Mouse (Mus musculus): ENCODE data around the gene Dyrk1a.

The Dyrk1a gene

GRCm38 (mm10) chr16:94720476-94721153 lies 150.8 kb downstream of the Dyrk1a start:
- DNase-seq, result no peak

- peak; percentile 19 for DNase-seq
These were observed 151.8 kb downstream of the Dyrk1a start for GRCm38 (mm10) chr16:94721549-94722006.

GRCm38 (mm10) chr16:94722936-94723335 lies 153.1 kb downstream of the Dyrk1a start:
- no peak for DNase-seq

- DNase-seq, result peak; percentile 82
These were observed 154.3 kb downstream of the Dyrk1a start for GRCm38 (mm10) chr16:94724061-94724596.

- peak; percentile 48 for DNase-seq
These were observed 155.0 kb downstream of the Dyrk1a start for GRCm38 (mm10) chr16:94724747-94725211.

GRCm38 (mm10) chr16:94729236-94729635 lies 159.4 kb downstream of the Dyrk1a start:
- no peak for DNase-seq

GRCm38 (mm10) chr16:94731027-94731426 lies 161.2 kb downstream of the Dyrk1a start:
- DNase-seq, result no peak

- DNase-seq, result peak; percentile 26
These were observed 165.7 kb downstream of the Dyrk1a start for GRCm38 (mm10) chr16:94735472-94735871.

- no peak for DNase-seq
These were observed 166.9 kb downstream of the Dyrk1a start for GRCm38 (mm10) chr16:94736462-94737358.

GRCm38 (mm10) chr16:94737359-94737687 lies 167.5 kb downstream of the Dyrk1a start:
- no peak for DNase-seq

- DNase-seq, result peak; percentile 64
These were observed 174.2 kb downstream of the Dyrk1a start for GRCm38 (mm10) chr16:94743853-94744501.

- no peak for DNase-seq
These were observed 175.2 kb downstream of the Dyrk1a start for GRCm38 (mm10) chr16:94745016-94745415.
